Mouse (Mus musculus) testis, postnatal 10 days (tissue): ENCODE results near the gene Hes2.

ENCODE experiments used
- DNase-seq: peaks from one replicate; pipeline ENCODE4 v3.0.0; 2021; ENCODE audit warnings: low spot score

Hes2 gene

DNA sequence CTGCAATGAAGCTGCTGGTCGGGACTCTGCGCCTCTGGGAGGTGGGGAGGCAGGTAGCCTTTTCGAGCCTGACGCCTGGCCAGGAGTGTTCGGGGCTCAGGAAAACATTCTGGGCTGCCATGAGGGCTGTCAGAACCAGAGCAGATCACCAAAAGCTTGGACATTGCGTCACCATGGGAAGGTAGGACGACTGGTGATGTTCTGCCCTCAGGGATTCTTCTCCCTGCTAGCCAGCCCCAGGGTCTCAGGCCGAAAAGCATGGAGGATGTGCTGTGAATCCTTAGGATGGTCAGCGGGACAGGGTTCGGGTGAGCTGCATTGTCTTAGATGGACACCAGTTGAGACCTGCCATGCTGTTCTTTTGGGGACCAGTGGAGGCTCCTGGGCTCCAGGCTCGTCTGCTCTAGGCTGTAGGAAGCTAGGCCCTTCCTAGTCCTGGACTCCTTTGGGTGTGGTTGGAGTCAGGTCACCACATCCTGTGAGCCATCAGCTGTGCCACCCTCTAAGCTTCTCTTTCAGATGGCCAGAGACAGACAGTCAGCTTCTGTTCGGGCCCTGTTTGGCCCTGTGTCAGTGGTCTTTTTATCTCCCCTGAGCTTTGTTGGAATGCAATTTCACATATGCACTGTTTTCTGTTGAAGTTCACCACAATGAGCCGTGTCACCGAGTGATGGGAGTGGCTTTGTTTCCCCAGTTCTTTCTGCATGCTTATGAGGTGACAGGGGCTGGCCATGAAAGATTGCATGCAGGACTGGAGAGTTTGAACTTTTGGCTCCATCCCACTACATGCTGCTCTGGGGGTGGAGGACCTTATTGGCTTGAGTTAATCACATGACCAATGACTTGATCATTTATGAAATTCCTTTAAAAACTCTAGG, 27.8 kb downstream of the Hes2 start:
- no peak for DNase-seq

DNA sequence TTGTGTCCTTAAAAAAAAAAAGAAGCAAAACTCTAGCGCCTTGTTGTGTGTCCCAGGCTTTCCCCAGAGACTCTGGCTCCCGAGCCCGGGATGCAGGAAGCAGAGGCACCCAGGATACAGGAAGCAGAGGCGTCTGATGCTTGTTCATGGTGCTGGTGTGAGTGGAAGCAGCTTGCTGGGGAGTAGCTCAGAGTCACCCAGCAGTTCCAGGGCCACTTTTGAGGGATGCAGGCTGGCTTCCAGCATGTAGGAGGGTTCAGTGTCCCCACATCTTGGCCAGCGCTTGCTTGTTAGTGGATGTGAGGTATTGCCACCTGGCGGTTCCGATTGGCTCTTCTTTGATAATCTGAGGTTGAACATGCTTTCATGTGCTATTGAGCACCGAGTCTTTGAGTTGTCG, 28.5 kb downstream of the Hes2 start:
- no peak for DNase-seq

DNA sequence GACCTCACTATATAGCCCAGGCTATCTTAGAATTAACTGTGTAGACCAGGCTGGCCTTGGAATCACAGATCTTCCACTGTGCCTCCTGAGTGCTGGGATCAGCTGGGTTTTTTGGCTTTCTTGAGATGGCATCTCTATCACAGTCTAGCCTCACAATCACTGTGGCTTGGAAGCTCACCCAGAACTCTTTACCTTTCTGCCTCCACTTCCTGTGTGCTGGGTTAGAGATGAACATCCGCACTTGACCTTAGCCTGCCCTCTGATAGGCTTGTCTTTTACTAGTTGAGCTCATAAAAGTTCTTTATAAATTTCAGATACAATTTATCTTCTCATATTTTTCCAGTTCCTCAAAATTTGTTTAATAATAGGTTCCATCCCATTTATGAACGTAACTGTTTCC, 30.0 kb downstream of the Hes2 start:
- DNase-seq, result no peak

DNA sequence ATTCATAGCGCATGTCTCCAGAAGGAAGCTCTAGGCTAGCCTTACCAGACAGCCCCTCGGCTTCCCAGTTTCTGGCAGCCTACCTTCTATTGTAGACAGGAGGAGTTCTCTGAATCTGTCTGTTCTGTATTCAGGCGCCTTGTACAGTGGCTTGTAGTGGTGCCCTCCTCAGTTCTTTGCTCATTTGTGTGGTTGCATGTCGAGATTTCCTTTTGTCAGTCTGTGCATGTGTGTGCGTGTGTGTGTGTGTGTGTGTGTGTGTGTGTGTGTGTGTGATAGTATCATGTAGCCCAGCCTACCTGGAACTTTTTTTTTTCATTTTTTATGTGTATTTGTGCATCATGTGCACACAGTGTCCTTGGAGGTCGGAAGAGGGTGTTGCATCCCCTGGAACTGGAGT, 30.4 kb downstream of the Hes2 start:
- DNase-seq, result no peak

DNA sequence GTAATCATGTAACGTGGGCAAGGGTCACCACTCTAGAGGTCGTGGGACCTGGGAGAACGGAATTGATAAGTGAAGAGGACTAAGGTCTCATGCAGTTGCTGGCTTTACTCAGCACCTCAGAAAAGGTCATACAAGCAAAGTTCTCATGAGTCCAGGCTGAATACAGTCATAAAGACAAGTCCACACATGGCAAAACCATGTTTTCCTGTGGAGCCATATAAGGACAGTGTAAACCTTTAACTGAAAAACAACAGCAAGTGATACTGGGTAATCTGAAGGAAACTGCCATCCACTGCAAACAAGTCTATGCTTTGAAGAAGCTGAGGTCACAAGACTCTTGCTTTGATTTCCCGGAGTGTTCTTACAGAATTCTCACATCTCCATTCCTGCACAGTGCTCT, 31.0 kb downstream of the Hes2 start:
- DNase-seq, result no peak

DNA sequence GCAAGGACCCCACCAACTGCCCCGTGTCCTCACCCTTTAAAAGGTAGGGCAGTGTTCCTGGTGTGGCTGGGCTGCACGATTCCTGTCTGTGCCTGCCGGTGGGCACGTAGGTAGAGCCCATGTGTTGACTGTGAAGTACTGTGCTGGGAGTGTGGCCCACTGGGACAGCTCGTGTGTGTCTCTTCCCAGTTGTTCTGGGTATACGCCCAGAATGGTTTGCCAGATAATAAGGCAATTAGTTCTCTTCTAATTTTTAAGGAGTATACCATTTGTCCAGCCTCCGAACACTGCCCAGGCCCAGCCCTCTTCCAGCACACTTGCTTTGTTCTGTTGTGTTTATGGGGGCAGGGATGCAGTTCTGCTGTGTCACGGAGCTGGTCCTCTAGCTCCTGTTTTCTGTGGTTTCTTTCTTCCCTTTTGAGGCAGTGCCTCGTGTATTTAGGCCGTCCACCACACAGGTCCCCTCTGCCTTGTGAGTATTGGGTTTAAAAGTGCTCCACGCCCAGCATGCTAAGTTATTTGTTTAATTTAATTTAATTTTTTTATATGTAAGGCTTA, 31.5 kb downstream of the Hes2 start:
- DNase-seq, result no peak

DNA sequence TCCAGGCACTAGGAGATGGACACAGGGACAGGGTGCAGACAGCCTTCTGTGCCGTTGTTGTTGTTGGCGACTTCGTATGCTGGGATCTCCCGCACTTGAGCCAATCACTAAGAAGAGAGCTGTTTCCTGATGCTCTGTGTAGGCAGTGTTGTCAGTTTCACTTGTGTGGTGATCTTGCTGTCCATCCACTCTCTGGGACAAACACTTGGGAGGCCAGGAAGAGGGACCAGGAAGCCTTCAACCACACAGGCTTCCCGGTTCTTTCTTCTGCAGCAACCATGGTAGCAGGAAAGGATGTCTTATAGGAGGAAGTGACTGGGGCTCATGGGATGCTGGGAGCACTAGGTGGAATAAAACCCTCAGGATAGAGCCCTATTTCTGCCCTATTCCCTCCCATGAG, 32.0 kb downstream of the Hes2 start:
- no peak for DNase-seq

DNA sequence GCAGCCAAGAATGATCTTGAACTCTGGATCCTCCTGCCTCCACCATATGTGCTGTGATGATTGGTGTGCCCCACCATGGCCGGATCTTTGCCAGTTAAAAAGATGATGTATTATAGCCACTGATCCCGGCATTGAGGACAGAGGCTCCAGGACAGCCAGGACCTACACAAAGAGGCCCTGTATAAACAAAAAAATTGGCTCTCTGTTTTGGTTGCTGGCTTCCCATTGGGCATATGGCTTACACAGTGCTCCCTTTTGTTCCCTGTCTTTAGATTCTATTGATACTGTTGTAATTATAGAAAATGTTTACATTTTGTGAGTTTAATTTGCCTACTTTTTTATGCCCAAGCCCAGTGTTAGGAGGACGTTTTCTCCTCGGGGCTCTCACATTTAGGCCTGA, 33.9 kb downstream of the Hes2 start:
- DNase-seq, result no peak

DNA sequence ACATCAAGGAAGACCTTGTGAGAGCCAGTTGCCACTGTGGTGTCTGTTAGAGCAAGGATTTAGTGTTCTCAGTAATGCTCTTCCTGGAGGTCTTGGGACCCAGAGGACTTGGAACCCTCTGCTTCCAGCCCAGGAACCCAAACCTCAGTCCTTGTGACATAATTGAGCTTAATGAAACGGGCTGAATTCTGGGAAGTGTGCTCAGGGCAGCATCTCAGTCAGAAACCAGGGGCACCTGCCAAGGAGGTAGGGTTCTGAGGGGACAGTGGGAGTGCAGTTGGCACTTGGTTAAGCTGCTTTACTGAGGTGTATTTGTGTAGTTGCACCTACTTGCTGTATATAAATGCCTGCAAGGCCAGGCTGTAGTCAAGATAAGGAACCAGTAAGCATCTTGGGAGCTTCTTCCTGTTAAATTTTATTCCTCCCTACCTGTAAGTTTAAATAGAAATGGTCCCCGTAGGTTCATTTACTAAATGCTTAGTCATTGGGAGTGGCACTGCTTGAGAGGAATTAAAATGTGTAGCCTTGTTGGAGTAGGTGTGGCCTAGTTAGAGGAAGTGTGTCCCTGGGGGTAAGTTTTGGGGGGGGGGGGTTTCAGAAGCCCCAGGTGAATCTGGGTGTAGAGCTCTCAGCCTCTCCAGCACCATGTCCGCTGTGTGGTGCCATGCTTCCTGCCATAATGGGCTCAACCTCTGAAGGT, 36.0 kb downstream of the Hes2 start:
- no peak for DNase-seq

DNA sequence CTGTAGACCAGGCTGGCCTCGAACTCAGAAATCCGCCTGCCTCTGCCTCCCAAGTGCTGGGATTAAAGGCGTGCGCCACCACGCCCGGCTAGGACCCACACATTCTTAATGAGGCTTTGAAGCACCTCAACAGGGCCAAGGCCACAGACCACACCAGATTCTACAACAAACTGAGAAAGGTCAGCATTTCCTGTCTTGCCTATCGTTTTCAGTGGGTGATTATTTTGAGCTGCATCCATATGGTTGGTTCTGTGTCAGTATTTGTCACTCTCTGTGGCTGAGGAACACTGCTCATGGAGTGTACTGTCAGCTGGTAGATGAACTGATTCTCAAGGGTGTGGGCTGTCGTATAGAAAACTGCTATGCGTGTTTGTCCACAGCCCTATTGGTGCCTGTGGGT, 37.6 kb downstream of the Hes2 start:
- DNase-seq, result no peak

DNA sequence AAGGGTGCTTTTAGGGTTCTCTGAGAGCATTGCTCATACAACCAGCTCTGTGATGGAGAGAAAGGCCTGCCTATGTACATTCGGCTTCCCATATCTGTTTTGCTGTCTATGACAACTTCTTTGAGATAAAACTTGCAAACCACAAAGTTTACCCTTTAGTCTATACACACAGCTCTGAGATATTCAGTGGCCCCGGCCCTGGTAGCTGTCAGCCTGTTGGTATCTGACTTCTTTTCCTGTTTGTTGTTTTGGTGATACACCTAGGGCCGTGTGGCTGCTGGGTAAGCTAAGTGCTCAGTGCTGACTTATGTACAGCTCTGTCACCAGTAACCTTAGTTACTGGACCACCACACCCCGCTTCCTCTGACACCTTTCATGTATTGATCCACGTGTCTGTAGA, 38.9 kb downstream of the Hes2 start:
- DNase-seq, result no peak

DNA sequence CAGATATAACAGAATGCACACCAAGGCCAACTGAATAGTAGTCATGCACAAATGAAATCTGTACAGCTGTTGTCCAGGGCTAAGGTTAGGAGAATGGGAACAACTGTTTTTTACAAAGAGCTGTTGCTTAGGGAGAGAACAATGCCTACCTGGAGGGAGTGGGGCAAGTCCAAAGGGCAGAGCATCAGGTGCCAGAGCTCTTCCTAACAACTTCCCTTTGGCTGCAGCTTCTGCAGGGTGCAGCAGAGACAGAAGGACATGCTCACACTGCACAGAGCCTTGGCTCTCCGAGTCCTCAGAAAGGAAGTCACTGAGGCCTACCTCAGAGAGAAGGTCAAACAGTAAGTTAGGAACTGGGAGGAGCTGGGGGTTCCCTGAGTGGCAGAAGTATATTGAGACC, 41.0 kb downstream of the Hes2 start:
- no peak for DNase-seq

DNA sequence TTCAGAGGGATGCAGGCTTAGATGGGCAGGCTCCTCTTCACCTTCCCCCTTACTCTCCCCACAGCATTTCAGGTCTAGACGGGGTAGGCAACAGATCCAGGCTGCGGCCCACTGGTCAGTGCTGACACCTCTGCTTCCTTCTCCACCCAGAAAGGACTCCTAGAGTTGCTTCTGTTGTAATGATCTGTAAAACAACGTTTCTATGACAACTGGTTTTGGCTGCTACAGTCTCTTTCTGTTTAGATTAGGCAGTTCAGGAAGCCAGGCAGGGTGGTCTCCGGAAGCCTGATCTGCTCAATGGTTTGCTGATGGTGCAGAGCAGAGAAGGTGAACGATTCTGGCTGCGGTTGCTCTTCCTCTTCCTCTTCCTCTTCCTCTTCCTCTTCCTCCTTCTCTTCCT, 42.8 kb downstream of the Hes2 start:
- DNase-seq, result no peak

DNA sequence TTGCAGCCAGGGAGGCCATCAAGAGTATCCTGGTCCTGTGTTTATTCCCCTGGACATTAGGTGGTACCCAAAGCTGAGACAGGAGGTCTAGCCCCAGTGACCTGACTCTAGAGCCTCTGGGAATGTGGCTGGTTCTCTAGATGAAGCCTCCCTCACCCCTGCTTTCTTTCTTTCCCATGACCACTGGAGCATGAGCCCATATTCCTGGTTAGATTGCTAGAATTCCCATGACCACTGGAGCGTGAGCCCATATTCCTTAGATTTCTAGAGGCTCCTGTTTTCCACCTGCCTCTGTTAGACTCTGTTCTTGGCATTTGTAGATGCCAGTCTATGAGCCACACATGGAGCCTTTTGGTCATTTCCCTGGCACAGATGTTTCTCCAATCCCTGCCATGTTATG, 43.8 kb downstream of the Hes2 start:
- DNase-seq, result no peak

DNA sequence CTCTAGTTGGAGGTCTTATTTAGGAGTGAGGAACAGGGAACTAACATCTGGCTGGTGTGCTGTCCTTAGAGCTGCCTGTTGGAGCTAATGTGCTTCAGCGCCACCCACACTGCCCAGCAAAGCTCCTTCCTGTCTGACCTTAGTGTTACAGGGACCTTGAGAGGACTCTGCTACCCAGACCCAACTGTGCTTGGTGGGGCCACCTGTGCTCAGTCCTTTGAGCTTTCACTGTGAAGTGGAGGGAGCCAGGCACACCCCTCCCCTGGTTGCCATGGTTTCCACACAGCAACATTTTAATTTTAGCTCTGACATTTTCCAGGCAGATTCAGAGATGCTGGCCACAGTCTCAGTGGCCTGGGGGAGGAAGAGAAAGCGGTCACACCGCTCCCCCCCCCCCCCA, 44.2 kb downstream of the Hes2 start:
- no peak for DNase-seq

DNA sequence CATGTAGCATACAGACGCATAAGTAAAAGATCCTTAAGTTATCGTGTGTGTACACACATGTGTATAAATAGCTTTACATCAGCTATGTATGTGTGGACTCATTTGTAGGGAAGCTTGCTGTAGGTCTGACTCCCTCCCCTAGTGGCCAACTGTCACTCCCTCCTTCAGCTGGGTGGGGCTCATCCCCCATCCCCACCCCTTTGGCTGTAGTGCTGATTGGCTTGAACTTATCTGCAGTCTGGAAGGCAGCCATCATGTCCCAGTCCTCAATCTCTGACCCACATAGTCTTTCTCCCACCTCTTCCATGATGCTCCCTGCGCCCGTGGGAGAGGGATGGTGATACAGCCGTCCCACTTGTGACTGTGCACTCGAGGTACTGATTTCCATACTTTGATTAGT, 46.0 kb downstream of the Hes2 start:
- DNase-seq, result no peak

DNA sequence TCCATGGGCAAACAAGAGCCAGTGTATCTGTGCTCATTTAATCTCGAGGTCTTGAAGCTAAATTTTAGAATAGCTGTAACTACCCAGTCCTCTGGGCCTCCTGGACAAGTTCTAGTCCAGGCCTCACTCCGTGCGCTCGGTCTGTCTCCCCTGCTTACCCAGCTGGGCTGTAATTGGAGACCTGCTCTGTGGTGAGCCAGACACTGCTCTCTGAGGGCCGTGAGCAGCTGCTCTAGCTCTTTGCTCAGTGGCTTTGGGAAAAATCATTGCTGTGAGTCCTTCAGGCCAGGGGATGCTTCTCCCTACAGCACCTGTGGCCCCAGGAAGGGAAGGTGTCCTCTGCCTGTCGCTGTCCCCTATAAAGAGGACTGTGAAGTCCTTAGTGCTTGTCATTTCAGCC, 47.5 kb downstream of the Hes2 start:
- no peak for DNase-seq

DNA sequence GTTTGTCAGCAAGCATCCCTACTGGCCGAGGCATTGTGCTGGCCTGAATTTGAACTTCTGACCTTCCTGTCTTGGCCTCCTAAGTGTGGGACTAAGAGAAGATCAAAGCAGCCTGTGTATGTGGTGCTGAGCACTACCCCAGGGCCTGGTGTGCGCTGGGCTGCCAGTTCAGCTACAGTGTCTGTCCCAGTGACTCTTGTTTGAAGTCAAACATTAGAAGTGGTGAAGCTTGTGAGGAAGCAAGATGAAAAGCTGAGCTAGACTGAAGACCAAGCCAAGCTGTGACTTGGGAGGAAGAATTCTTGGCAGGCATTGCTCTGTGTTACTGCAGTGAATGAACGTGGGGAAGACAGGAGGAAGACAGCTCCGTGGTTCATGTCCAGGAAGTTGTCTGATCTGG, 51.0 kb downstream of the Hes2 start:
- DNase-seq, result no peak
